ENCODE assay signal across 8 mouse cellular contexts in genomic region chr13:80940421-80940820, GRCm38 (mm10). TPM values are rescaled to one million over a fixed set of nuclear protein-coding genes. Genes with fewer than 3 reads are reported as not detected.
DNase-seq lines count a peak whose midpoint lies in the region; ATAC-seq and TF ChIP-seq lines count a peak whose summit lies in the region.
"Had no signal": no experiment of that assay in that cellular context is flagged by ENCODE, and none has a peak within 500 bp of the region (broad histone marks: within the 10 kb centered on the region; RNA-seq: fewer than 3 reads in every experiment).

No protein-coding gene starts in this region.

- DNase-seq in thymus, adult 2 months: no peak
- no peak for DNase-seq in thymus, postnatal 4 days
- DNase-seq in gastrocnemius, adult 18-20 months (ENCODE audit: low spot score): peak; percentile 88
- DNase-seq in stomach, postnatal 0 days (ENCODE audit: low spot score): no peak
- no peak for DNase-seq in left cerebral cortex, adult 9 months (ENCODE audit: low spot score in 2 of 2)
- no peak for DNase-seq in thymus, postnatal 25 days

- peak; percentile 26 for ATAC-seq in intestine, embryonic 15.5 days
- ATAC-seq in stomach, postnatal 0 days (ENCODE audit: low FRiP score, low TSS enrichment): no peak
- ATAC-seq: forebrain, embryonic 13.5 days had no signal

- no peak for TF ChIP-seq CTCF in thymus, adult 2 months (IDR thresholded peaks at IDR 0.05; ENCODE audit: borderline replicate concordance, control insufficient read depth, extremely low read depth, insufficient read depth, low read length, poor library complexity)
- TF ChIP-seq CTCF in stomach, postnatal 0 days (IDR thresholded peaks at IDR 0.05; ENCODE audit: low read depth): no peak

- H3K4me1 ChIP-seq in thymus, adult 2 months (replicated peaks; ENCODE audit: control insufficient read depth, insufficient read depth, low read length): peaks cover 12% of the 10 kb centered on the region
- H3K4me1 ChIP-seq in intestine, embryonic 15.5 days (replicated peaks): peaks cover 11% of the 10 kb centered on the region
- 0 out of 2 replicates have a peak, but pooled peaks cover 4% of the 10 kb centered on the region for H3K4me1 ChIP-seq in stomach, postnatal 0 days (replicated peaks; ENCODE audit: control insufficient read depth, insufficient read depth)
- H3K4me1 ChIP-seq: forebrain, embryonic 13.5 days had no signal

- no peak overlapping the region for H3K4me2 ChIP-seq in intestine, embryonic 15.5 days (replicated peaks)
- no peak overlapping the region for H3K4me2 ChIP-seq in stomach, postnatal 0 days (replicated peaks; ENCODE audit: low read depth)
- H3K4me2 ChIP-seq: forebrain, embryonic 13.5 days had no signal

- H3K27me3 ChIP-seq in thymus, adult 2 months (ENCODE audit: control insufficient read depth, insufficient read depth, low read length): no peaks in the 10 kb centered on the region
- no peaks in the 10 kb centered on the region for H3K27me3 ChIP-seq in intestine, embryonic 15.5 days (replicated peaks)
- H3K27me3 ChIP-seq in stomach, postnatal 0 days (ENCODE audit: control insufficient read depth, insufficient read depth, low read length): no peaks in the 10 kb centered on the region
- H3K27me3 ChIP-seq: forebrain, embryonic 13.5 days had no signal

- no peak for TF ChIP-seq EP300 in stomach, postnatal 0 days (optimal IDR thresholded peaks at IDR 0.05)

- TF ChIP-seq POLR2A in thymus, adult 2 months (IDR thresholded peaks at IDR 0.05; ENCODE audit: control insufficient read depth, extremely low read depth, insufficient read depth, low read length, poor library complexity): no peak

- H3K4me3 ChIP-seq in thymus, adult 2 months (ENCODE audit: control insufficient read depth, insufficient read depth, low read length): no peak overlapping the region
- H3K4me3 ChIP-seq in intestine, embryonic 15.5 days (replicated peaks): no peak overlapping the region
- no peak overlapping the region for H3K4me3 ChIP-seq in stomach, postnatal 0 days (ENCODE audit: low read depth, low read length)
- H3K4me3 ChIP-seq: forebrain, embryonic 13.5 days had no signal

- H3K36me3 ChIP-seq in thymus, adult 2 months (ENCODE audit: control insufficient read depth, insufficient read depth, low read length): no peaks in the 10 kb centered on the region
- H3K36me3 ChIP-seq in intestine, embryonic 15.5 days: no peaks in the 10 kb centered on the region
- no peaks in the 10 kb centered on the region for H3K36me3 ChIP-seq in stomach, postnatal 0 days (ENCODE audit: control insufficient read depth, insufficient read depth, low read length)

- H3K27ac ChIP-seq in thymus, adult 2 months (ENCODE audit: control insufficient read depth, insufficient read depth, low read length): 0 out of 2 replicates have a peak overlapping the region, but pooled peaks have one; percentile 23
- H3K27ac ChIP-seq in intestine, embryonic 15.5 days: peak overlapping the region; percentile 66
- peak overlapping the region; percentile 78 for H3K27ac ChIP-seq in stomach, postnatal 0 days (replicated peaks)
- H3K27ac ChIP-seq: forebrain, embryonic 13.5 days had no signal

- H3K9me3 ChIP-seq in intestine, embryonic 15.5 days: no peaks in the 10 kb centered on the region
- no peaks in the 10 kb centered on the region for H3K9me3 ChIP-seq in stomach, postnatal 0 days (ENCODE audit: control insufficient read depth, low read length)
- H3K9me3 ChIP-seq: forebrain, embryonic 13.5 days had no signal

- WGBS in thymus, adult 2 months: 94% methylated on average over 5 of the region's 5 CpGs
- WGBS in intestine, embryonic 15.5 days: 38% methylated on average over 5 of the region's 5 CpGs
- WGBS in stomach, postnatal 0 days: 35% methylated on average over 5 of the region's 5 CpGs

- H3K9ac ChIP-seq in intestine, embryonic 15.5 days: no peak overlapping the region
- no peak overlapping the region for H3K9ac ChIP-seq in stomach, postnatal 0 days (ENCODE audit: low read length)
- H3K9ac ChIP-seq: forebrain, embryonic 13.5 days had no signal

RNA-seq across cellular contexts. Expression of gene Arrdc3, which starts 57.2 kb away (rescaled TPM):
- 17.7 and 18.9 TPM in 2 replicates for polyA plus RNA-seq in thymus, adult 2 months (2012; rRNA removed)
- total RNA-seq in gastrocnemius, adult 18-20 months (2021): 100 to 1,000 TPM in 1 of 2 experiments, 10 to 100 TPM in 1; 38.6 to 147 TPM
- 46.0 and 55.0 TPM in 2 replicates for polyA plus RNA-seq in intestine, embryonic 15.5 days (2015; fragmentation: Nextera tagmentation; extraction: Ambion mirVana)
- polyA plus RNA-seq in stomach, postnatal 0 days (2015; fragmentation: Nextera tagmentation; extraction: Ambion mirVana): 22.1 and 23.4 TPM in 2 replicates

Comparison
In these comparisons a context has a peak if more than half of its experiments do, and no peak if none do; other contexts are left out.
1. H3K27ac ChIP-seq: peak in every context shown above with its lines; median percentile 78 in stomach, postnatal 0 days; 66 in intestine, embryonic 15.5 days; 23 in thymus, adult 2 months.